In genomic region chr12:56344771-56345314, GRCm38 (mm10) we compare ENCODE assay signal across 8 mouse cellular contexts. TPM values are rescaled to one million over a fixed set of nuclear protein-coding genes. Genes with fewer than 3 reads are reported as not detected.
DNase-seq lines count a peak whose midpoint lies in the region; ATAC-seq and TF ChIP-seq lines count a peak whose summit lies in the region.

No protein-coding gene starts in this region.

- no peak for TF ChIP-seq POLR2A in testis, adult 2 months (IDR thresholded peaks at IDR 0.05; ENCODE audit: control insufficient read depth, low read depth, low read length)
- TF ChIP-seq POLR2A in embryonic fibroblast, embryonic 13.5 days (IDR thresholded peaks at IDR 0.05; ENCODE audit: low read depth, low read length) = no peak

- no peaks in the 10 kb centered on the region for H3K9me3 ChIP-seq in limb, embryonic 15.5 days
- H3K9me3 ChIP-seq in stomach, embryonic 16.5 days (replicated peaks; ENCODE audit: control insufficient read depth, low read length) = no peaks in the 10 kb centered on the region

- no peaks in the 10 kb centered on the region for H3K4me1 ChIP-seq in testis, adult 2 months (ENCODE audit: control insufficient read depth, insufficient read depth, low read length)
- H3K4me1 ChIP-seq in embryonic fibroblast, embryonic 13.5 days (ENCODE audit: control insufficient read depth, insufficient read depth, low read length) = no peaks in the 10 kb centered on the region
- no peaks in the 10 kb centered on the region; the same call in 1 of the 2 replicates for H3K4me1 ChIP-seq in limb, embryonic 15.5 days
- H3K4me1 ChIP-seq in stomach, embryonic 16.5 days (ENCODE audit: control insufficient read depth, insufficient read depth, low read length) = no peaks in the 10 kb centered on the region

- no peak for DNase-seq in testis, postnatal 10 days (ENCODE audit: low spot score)
- no peak for DNase-seq in urinary bladder, postnatal 14 days (ENCODE audit: low spot score)
- DNase-seq in embryo, embryonic 9.5 days (ENCODE audit: extremely low spot score) = no peak
- DNase-seq in cerebellum, adult 9-11 months = no peak

- H3K27ac ChIP-seq in testis, adult 2 months (ENCODE audit: control insufficient read depth, insufficient read depth, low read depth, low read length) = peak overlapping the region; percentile 5; the same call in 1 of the 2 replicates
- H3K27ac ChIP-seq in embryonic fibroblast, embryonic 13.5 days (ENCODE audit: insufficient read depth, low read length) = no peak overlapping the region
- H3K27ac ChIP-seq in limb, embryonic 15.5 days = no peak overlapping the region
- no peak overlapping the region for H3K27ac ChIP-seq in stomach, embryonic 16.5 days (ENCODE audit: low read length)

- H3K27me3 ChIP-seq in testis, adult 2 months (ENCODE audit: control insufficient read depth, insufficient read depth, low read length) = no peaks in the 10 kb centered on the region
- H3K27me3 ChIP-seq in limb, embryonic 15.5 days = no peaks in the 10 kb centered on the region
- H3K27me3 ChIP-seq in stomach, embryonic 16.5 days (ENCODE audit: control insufficient read depth, insufficient read depth, low read length) = no peaks in the 10 kb centered on the region

- H3K36me3 ChIP-seq in testis, adult 2 months (ENCODE audit: control insufficient read depth, insufficient read depth, low read length) = no peaks in the 10 kb centered on the region
- H3K36me3 ChIP-seq in limb, embryonic 15.5 days = no peaks in the 10 kb centered on the region; the same call in 1 of the 2 replicates
- H3K36me3 ChIP-seq in stomach, embryonic 16.5 days (ENCODE audit: control insufficient read depth, insufficient read depth, low read length) = no peaks in the 10 kb centered on the region

- peak overlapping the region; percentile 70 for H3K9ac ChIP-seq in limb, embryonic 15.5 days
- peak overlapping the region; percentile 94 for H3K9ac ChIP-seq in stomach, embryonic 16.5 days (ENCODE audit: low read length)

- ATAC-seq in limb, embryonic 15.5 days (ENCODE audit: insufficient number of reproducible peaks, low FRiP score, low TSS enrichment, low read depth) = no peak
- 0 out of 2 replicates have a peak, but pooled peaks have one; percentile 8 for ATAC-seq in stomach, embryonic 16.5 days (ENCODE audit: insufficient read depth, low FRiP score)

- H3K4me2 ChIP-seq in limb, embryonic 15.5 days = peak overlapping the region; percentile 51
- peak overlapping the region; percentile 55 for H3K4me2 ChIP-seq in stomach, embryonic 16.5 days (ENCODE audit: low read depth, low read length)

- TF ChIP-seq CTCF in testis, adult 2 months (IDR thresholded peaks at IDR 0.05; ENCODE audit: control insufficient read depth, insufficient read depth, insufficient replicate concordance, low read depth, low read length) = no peak
- TF ChIP-seq CTCF in embryonic fibroblast, embryonic 13.5 days (IDR thresholded peaks at IDR 0.05; ENCODE audit: borderline replicate concordance, insufficient read depth, low read length) = no peak

- H3K4me3 ChIP-seq in testis, adult 2 months (ENCODE audit: control insufficient read depth, low read depth, low read length) = peak overlapping the region; percentile 96
- peak overlapping the region; percentile 84 for H3K4me3 ChIP-seq in embryonic fibroblast, embryonic 13.5 days (ENCODE audit: insufficient read depth, low read length)
- H3K4me3 ChIP-seq in limb, embryonic 15.5 days = peak overlapping the region; percentile 83
- peak overlapping the region; percentile 94 for H3K4me3 ChIP-seq in stomach, embryonic 16.5 days (replicated peaks; ENCODE audit: low read length)

- WGBS in limb, embryonic 15.5 days = 4% methylated on average over 5 of the region's 5 CpGs
- 2% methylated on average over 5 of the region's 5 CpGs for WGBS in stomach, embryonic 16.5 days

RNA-seq across cellular contexts. Expression of gene Mbip, which starts 0.9 kb away (rescaled TPM):
- polyA plus RNA-seq in testis, adult 2 months (2012; rRNA removed) = 6.4 and 10.1 TPM in 2 replicates
- polyA plus RNA-seq in embryonic fibroblast, embryonic 13.5 days (2011; ENCODE audit: insufficient read length, low read depth, missing spikeins) = 22.1 and 23.8 TPM in 2 replicates
- polyA plus RNA-seq in limb, embryonic 15.5 days (2015; fragmentation: Nextera tagmentation; extraction: Ambion mirVana) = 32.6 and 37.5 TPM in 2 replicates
- 28.2 and 33.0 TPM in 2 replicates for polyA plus RNA-seq in stomach, embryonic 16.5 days (2015; fragmentation: Nextera tagmentation; extraction: Ambion mirVana)
